Comparison of ENCODE assay signal across 8 mouse cellular contexts in genomic region chr2:134786856-134787250, GRCm38 (mm10). TPM values are rescaled to one million over a fixed set of nuclear protein-coding genes. Genes with fewer than 3 reads are reported as not detected.
A peak's percentile ranks its signal among the peaks of the same experiment; 100 is the strongest.
DNase-seq lines count a peak whose midpoint lies in the region; ATAC-seq and TF ChIP-seq lines count a peak whose summit lies in the region.

No protein-coding gene starts in this region.

- no peak overlapping the region for H3K27ac ChIP-seq in heart, embryonic 16.5 days (ENCODE audit: low read length)
- no peak overlapping the region for H3K27ac ChIP-seq in forebrain, embryonic 13.5 days
- H3K27ac ChIP-seq in liver, embryonic 14.5 days, result no peak overlapping the region

- peak overlapping the region; percentile 75 for H3K9ac ChIP-seq in heart, embryonic 16.5 days (ENCODE audit: low read length)
- H3K9ac ChIP-seq in forebrain, embryonic 13.5 days, result peak overlapping the region; percentile 80
- no peak overlapping the region for H3K9ac ChIP-seq in liver, embryonic 14.5 days (replicated peaks)

- DNase-seq in heart, postnatal 10 days, result no peak
- peak; percentile 23 for DNase-seq in adipocyte (ENCODE audit: low spot score)
- no peak for DNase-seq in liver, embryonic 14.5 days (ENCODE audit: low read depth in 3 of 3, low spot score in 3 of 3)
- DNase-seq in frontal cortex, postnatal 14 days (ENCODE audit: low spot score in 2 of 2), result no peak
- no peak for DNase-seq in ovary, adult 18-20 months (ENCODE audit: low spot score)
- DNase-seq in urinary bladder, adult 18-20 months (ENCODE audit: low spot score in 2 of 2), result no peak

- no peak for TF ChIP-seq CTCF in liver, embryonic 14.5 days (IDR thresholded peaks at IDR 0.05; ENCODE audit: low read depth)

- intact Hi-C loops in heart, postnatal 10 days (cut with DNase I), result loop anchor here (1.0 to 5.0 kb wide), 6 partner anchors 220 to 543 kb away; no protein-coding TSS in a partner anchor

- peaks cover 5% of the 10 kb centered on the region for H3K27me3 ChIP-seq in heart, embryonic 16.5 days (ENCODE audit: control insufficient read depth, insufficient read depth, low read length)
- H3K27me3 ChIP-seq in forebrain, embryonic 13.5 days, result no peaks in the 10 kb centered on the region
- peaks cover 3% of the 10 kb centered on the region; the same call in 1 of the 2 replicates for H3K27me3 ChIP-seq in liver, embryonic 14.5 days (ENCODE audit: control insufficient read depth, insufficient read depth, low read length)

- H3K4me1 ChIP-seq in heart, embryonic 16.5 days (ENCODE audit: control insufficient read depth, insufficient read depth, low read length), result peaks cover 3% of the 10 kb centered on the region; the same call in 1 of the 2 replicates
- H3K4me1 ChIP-seq in forebrain, embryonic 13.5 days, result peaks cover 15% of the 10 kb centered on the region
- H3K4me1 ChIP-seq in liver, embryonic 14.5 days (replicated peaks; ENCODE audit: control insufficient read depth in 2 of 2, insufficient read depth in 2 of 2, low read length in 1 of 2), result no peaks in the 10 kb centered on the region

- ATAC-seq in heart, embryonic 16.5 days (replicated peaks; ENCODE audit: extremely low read depth, insufficient read depth, low FRiP score), result no peak
- ATAC-seq in forebrain, embryonic 13.5 days, result no peak
- no peak for ATAC-seq in liver, embryonic 14.5 days (ENCODE audit: insufficient read depth)

- no peaks in the 10 kb centered on the region for H3K36me3 ChIP-seq in heart, embryonic 16.5 days (ENCODE audit: control insufficient read depth, insufficient read depth)
- H3K36me3 ChIP-seq in forebrain, embryonic 13.5 days (ENCODE audit: poor library complexity, severe bottlenecking), result no peaks in the 10 kb centered on the region
- H3K36me3 ChIP-seq in liver, embryonic 14.5 days (replicated peaks; ENCODE audit: control insufficient read depth, insufficient read depth, low read depth), result no peaks in the 10 kb centered on the region

- peak overlapping the region; percentile 65 for H3K4me3 ChIP-seq in heart, embryonic 16.5 days (ENCODE audit: low read length)
- H3K4me3 ChIP-seq in forebrain, embryonic 13.5 days, result peak overlapping the region; percentile 64
- peak overlapping the region; percentile 31 to 55 for H3K4me3 ChIP-seq in liver, embryonic 14.5 days (ENCODE audit: insufficient read depth in 1 of 2, low read depth in 2 of 2, low read length in 2 of 2)

- no peaks in the 10 kb centered on the region for H3K9me3 ChIP-seq in heart, embryonic 16.5 days (replicated peaks; ENCODE audit: control insufficient read depth, low read length)
- no peaks in the 10 kb centered on the region for H3K9me3 ChIP-seq in forebrain, embryonic 13.5 days (replicated peaks)
- no peaks in the 10 kb centered on the region for H3K9me3 ChIP-seq in liver, embryonic 14.5 days (ENCODE audit: control insufficient read depth, low read length)

- TF ChIP-seq EP300 in liver, embryonic 14.5 days (IDR thresholded peaks at IDR 0.05; ENCODE audit: low read depth), result no peak

- peak overlapping the region; percentile 92 for H3K4me2 ChIP-seq in heart, embryonic 16.5 days (ENCODE audit: low read depth, low read length)
- peak overlapping the region; percentile 94 for H3K4me2 ChIP-seq in forebrain, embryonic 13.5 days
- peak overlapping the region; percentile 29 for H3K4me2 ChIP-seq in liver, embryonic 14.5 days (ENCODE audit: low read depth)

- 8% methylated on average over 6 of the region's 6 CpGs for WGBS in heart, embryonic 16.5 days
- 5% methylated on average over 6 of the region's 6 CpGs for WGBS in forebrain, embryonic 13.5 days
- 5% methylated on average over 6 of the region's 6 CpGs for WGBS in liver, embryonic 14.5 days (ENCODE audit: insufficient replicate concordance)

RNA-seq across cellular contexts. Expression of gene Plcb1, which starts 1.0 kb away (rescaled TPM):
- polyA plus RNA-seq in heart, embryonic 16.5 days (2015; fragmentation: Nextera tagmentation; extraction: Ambion mirVana), result 3.2 and 5.4 TPM in 2 replicates
- total RNA-seq in heart, postnatal 10 days (2021), result 1 to 10 TPM; 8.5 to 9.3 TPM
- 27.3 and 27.6 TPM in 2 replicates for polyA plus RNA-seq in forebrain, embryonic 13.5 days (2015; fragmentation: Nextera tagmentation; extraction: Ambion mirVana)
- 0.43 and 0.56 TPM in 2 replicates for polyA plus RNA-seq in liver, embryonic 14.5 days (2012; rRNA removed)
- 1.7 and 3.0 TPM in 2 replicates for polyA plus RNA-seq in liver, embryonic 14.5 days (2014; fragmentation: Nextera tagmentation; extraction: Ambion mirVana)

Comparison
In these comparisons a context has a peak if more than half of its experiments do, and no peak if none do; other contexts are left out.
1. H3K4me2 ChIP-seq: peak in every context shown above with its lines; median percentile 94 in forebrain, embryonic 13.5 days; 92 in heart, embryonic 16.5 days; 29 in liver, embryonic 14.5 days.